Mouse (Mus musculus) embryonic fibroblast, embryonic 13.5 days (primary cell): ENCODE measurements around the gene Med12l.

Source experiments
- CTCF ChIP-seq: IDR thresholded peaks from 2 replicates; pipeline ENCODE4 v1.5.1; 2011; ENCODE audit warnings: mild to moderate bottlenecking, control low read depth, low read length, moderate library complexity, borderline replicate concordance; ENCODE audit not compliant: insufficient read depth
- POLR2A ChIP-seq: IDR thresholded peaks from 2 replicates; pipeline ENCODE4 v1.6.1; 2011; ENCODE audit warnings: low read depth, mild to moderate bottlenecking, control low read depth, low read length, moderate library complexity

- TF ChIP-seq POLR2A (no peak), CTCF (no peak)
These were observed 307.0 kb downstream of the Med12l start for GRCm38 (mm10) chr3:59312610-59313009.
